Mouse (Mus musculus) heart, embryonic 13.5 days (tissue): ENCODE measurements around the gene Lrrc8c. TPM values are rescaled to one million over a fixed set of nuclear protein-coding genes. Genes with fewer than 3 reads are reported as not detected.

Source experiments
- ATAC-seq: fragments of 200-750 bp; cut with Nextera tagmentation; 2 replicates; pipeline ENCODE4 v1.8.0; 2017; ENCODE audit warnings: moderate TSS enrichment; ENCODE audit not compliant: insufficient number of reproducible peaks, low FRiP score, low TSS enrichment; ENCODE audit errors: extremely low read depth
- H3K27ac ChIP-seq: fragments of 300-500 bp; sonication (generic); replicated peaks from 2 replicates; pipeline ENCODE4 v1.5.1; 2015; ENCODE audit warnings: moderate library complexity, mild to moderate bottlenecking, inconsistent platforms
- H3K27me3 ChIP-seq: fragments of 300-500 bp; sonication (generic); replicated peaks from 2 replicates; pipeline ENCODE4 v1.6.1; 2015; ENCODE audit warnings: mild to moderate bottlenecking, inconsistent platforms
- H3K36me3 ChIP-seq: fragments of 300-500 bp; sonication (generic); 2 replicates; pipeline ENCODE4 v1.6.1; 2015; ENCODE audit warnings: mild to moderate bottlenecking, inconsistent platforms
- H3K4me1 ChIP-seq: fragments of 300-500 bp; sonication (generic); 2 replicates; pipeline ENCODE4 v1.6.1; 2015; ENCODE audit warnings: inconsistent platforms
- H3K4me2 ChIP-seq: fragments of 300-500 bp; sonication (generic); 2 replicates; pipeline ENCODE4 v1.6.1; 2015; ENCODE audit warnings: inconsistent platforms, mild to moderate bottlenecking, moderate library complexity
- H3K4me3 ChIP-seq: fragments of 300-500 bp; sonication (generic); 2 replicates; pipeline ENCODE4 v1.5.1; 2015; ENCODE audit warnings: moderate library complexity, mild to moderate bottlenecking, inconsistent platforms
- H3K9ac ChIP-seq: fragments of 300-500 bp; sonication (generic); 2 replicates; pipeline ENCODE4 v1.6.1; 2015; ENCODE audit warnings: inconsistent platforms, mild to moderate bottlenecking, moderate library complexity
- H3K9me3 ChIP-seq: fragments of 300-500 bp; sonication (generic); 2 replicates; pipeline ENCODE4 v1.6.1; 2016; ENCODE audit warnings: inconsistent platforms
- WGBS: fragments of 180-500 bp; shearing (Covaris S2); methylation state at CpG from one replicate; pipeline ENCODE4 v1.1.7; 2015; ENCODE audit warnings: mixed read lengths; 5-methylcytosine and 5-hydroxymethylcytosine counted together
- polyA plus RNA-seq: library from polyadenylated mRNA; unstranded; fragments of >200 nt; fragmentation: Nextera tagmentation; extraction: Ambion mirVana; gene quantifications from 2 replicates; pipeline ENCODE4 v1.2.1, GENCODE M21; 2015

The Lrrc8c gene
- polyA plus RNA-seq, 1 experiment from 2014 or later, result 18.3 TPM

DNA sequence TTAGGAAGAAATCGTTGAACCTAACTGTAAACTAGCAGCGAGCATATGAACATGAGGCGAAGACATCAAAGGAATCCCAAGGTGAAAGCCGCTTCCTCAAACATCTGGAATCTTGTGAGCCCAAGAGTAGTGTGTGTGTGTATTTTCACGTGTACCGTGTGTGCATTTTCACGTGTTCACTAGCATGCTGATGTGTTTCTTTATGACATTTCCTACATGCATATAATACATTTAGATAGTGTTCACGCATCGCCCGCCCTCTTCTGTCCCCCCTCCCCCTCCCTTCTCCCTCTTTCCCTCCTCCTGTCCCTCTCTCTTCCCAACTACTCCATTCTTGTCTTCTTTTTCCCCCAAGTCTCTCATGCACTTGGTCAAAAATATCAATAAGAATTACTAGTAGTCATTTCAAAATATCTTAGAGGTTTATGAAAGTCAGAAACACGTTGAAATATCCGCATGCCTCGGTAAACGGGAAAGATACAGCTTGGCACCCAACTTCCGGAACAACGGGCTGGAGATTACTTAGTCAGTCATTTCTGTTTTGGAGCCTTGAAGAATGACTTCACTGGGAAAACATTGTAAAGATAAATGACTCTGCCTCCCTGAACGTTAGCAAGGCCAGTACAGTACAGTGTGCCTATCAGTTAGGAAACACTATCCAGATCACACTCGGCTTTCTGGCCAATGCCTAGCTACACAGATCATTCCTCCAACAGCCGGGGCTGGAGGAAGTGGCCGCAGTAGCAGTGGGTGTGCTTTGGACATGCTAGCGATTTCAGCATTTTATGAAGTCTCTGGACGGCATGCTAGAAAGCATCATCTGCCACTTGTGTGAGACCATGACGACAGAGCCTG, 8.5 kb downstream of the Lrrc8c start:
- Histone ChIP-seq H3K4me2 (peak overlapping the region; percentile 64), H3K9ac (peak overlapping the region; percentile 47; the same call in 1 of the 2 replicates), H3K27ac (peak overlapping the region; percentile 85), H3K36me3 (peaks cover 25% of the 10 kb centered on the region), H3K4me1 (peaks cover 87% of the 10 kb centered on the region), H3K27me3 (no peaks in the 10 kb centered on the region), H3K4me3 (peak overlapping the region; percentile 31), H3K9me3 (no peaks in the 10 kb centered on the region)
- ATAC-seq, result peak; percentile 71; the same call in 1 of the 2 replicates
- 42% methylated on average over 23 of the region's 23 CpGs for WGBS

- WGBS, result 66% methylated on average over 6 of the region's 6 CpGs
- H3K27ac ChIP-seq, result peak overlapping the region; percentile 58; the same call in 1 of the 2 replicates
- peaks cover 58% of the 10 kb centered on the region for H3K4me1 ChIP-seq
- ATAC-seq, result no peak
- H3K4me3 ChIP-seq, result no peak overlapping the region
- H3K36me3 ChIP-seq, result peaks cover 26% of the 10 kb centered on the region
- no peaks in the 10 kb centered on the region for H3K9me3 ChIP-seq
- no peak overlapping the region for H3K4me2 ChIP-seq
- no peaks in the 10 kb centered on the region for H3K27me3 ChIP-seq
- H3K9ac ChIP-seq, result no peak overlapping the region
Measured at GRCm38 (mm10) chr5:105530576-105530975, 11.4 kb downstream of the Lrrc8c start.

- Histone ChIP-seq H3K4me2 (no peak overlapping the region), H3K27me3 (no peaks in the 10 kb centered on the region), H3K36me3 (peaks cover 65% of the 10 kb centered on the region), H3K4me3 (no peak overlapping the region), H3K27ac (no peak overlapping the region), H3K9ac (no peak overlapping the region), H3K4me1 (peaks cover 13% of the 10 kb centered on the region), H3K9me3 (no peaks in the 10 kb centered on the region)
- ATAC-seq, result no peak
- whole genome bisulfite sequencing, result 92% methylated on average over 3 of the region's 3 CpGs
Measured at GRCm38 (mm10) chr5:105535186-105535585, 16.0 kb downstream of the Lrrc8c start.

DNA sequence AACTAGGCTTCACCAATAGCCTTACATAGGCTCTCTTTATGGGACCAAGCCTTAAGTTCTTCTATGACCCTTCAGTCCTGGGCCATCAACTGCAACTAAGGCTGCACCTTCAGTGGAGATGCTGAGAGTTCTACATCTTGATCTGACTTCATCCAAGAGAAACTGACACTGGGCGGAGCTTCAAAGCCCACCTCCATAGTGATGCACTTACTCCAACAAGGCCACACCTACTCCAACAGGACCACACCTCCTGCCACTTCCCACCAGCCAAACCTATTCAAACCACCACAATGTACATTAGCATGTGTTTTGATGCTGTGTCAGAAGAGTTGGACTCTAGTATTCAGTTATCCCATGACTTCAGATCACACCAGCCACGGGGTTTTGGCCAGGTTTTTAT, 17.0 kb downstream of the Lrrc8c start:
- Histone ChIP-seq H3K27me3 (no peaks in the 10 kb centered on the region), H3K36me3 (peaks cover 75% of the 10 kb centered on the region), H3K27ac (no peak overlapping the region), H3K4me1 (peaks cover 3% of the 10 kb centered on the region), H3K4me2 (no peak overlapping the region), H3K9me3 (no peaks in the 10 kb centered on the region), H3K4me3 (no peak overlapping the region), H3K9ac (no peak overlapping the region)
- no peak for ATAC-seq
- WGBS, result 91% methylated on average over 2 of the region's 2 CpGs

- no peak overlapping the region for H3K4me3 ChIP-seq
- H3K9ac ChIP-seq, result no peak overlapping the region
- no peaks in the 10 kb centered on the region for H3K4me1 ChIP-seq
- H3K27me3 ChIP-seq, result no peaks in the 10 kb centered on the region
- no peak overlapping the region for H3K4me2 ChIP-seq
- H3K27ac ChIP-seq, result no peak overlapping the region
- no peak for ATAC-seq
- H3K36me3 ChIP-seq, result peaks cover 73% of the 10 kb centered on the region
- 90% methylated on average over 11 of the region's 11 CpGs for WGBS
- no peaks in the 10 kb centered on the region for H3K9me3 ChIP-seq
Measured at GRCm38 (mm10) chr5:105537101-105537723, 18.0 kb downstream of the Lrrc8c start.

DNA sequence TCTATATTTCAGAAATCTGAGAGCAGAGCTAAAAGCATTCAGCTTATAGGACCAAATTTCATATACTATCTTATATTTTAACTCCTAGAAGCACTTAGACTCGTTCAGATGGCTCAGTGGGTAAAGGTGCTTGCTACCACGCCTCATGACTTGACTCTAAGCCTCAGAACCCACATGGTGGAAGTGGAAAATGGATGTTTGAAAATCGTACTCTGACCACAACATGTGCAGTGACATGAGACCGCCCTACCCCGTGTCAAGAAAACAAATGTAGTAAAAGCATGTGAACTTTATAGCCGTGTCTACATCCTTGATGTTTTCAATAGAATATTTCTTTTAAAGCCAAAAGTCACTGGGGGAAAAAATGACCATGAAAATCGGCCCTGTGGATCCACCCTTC, 21.9 kb downstream of the Lrrc8c start:
- H3K9ac ChIP-seq, result no peak overlapping the region
- H3K27me3 ChIP-seq, result no peaks in the 10 kb centered on the region
- H3K4me3 ChIP-seq, result no peak overlapping the region
- ATAC-seq, result no peak
- peaks cover 84% of the 10 kb centered on the region for H3K36me3 ChIP-seq
- no peak overlapping the region for H3K4me2 ChIP-seq
- H3K27ac ChIP-seq, result no peak overlapping the region
- H3K4me1 ChIP-seq, result no peaks in the 10 kb centered on the region
- WGBS, result 86% methylated on average over 7 of the region's 7 CpGs
- H3K9me3 ChIP-seq, result no peaks in the 10 kb centered on the region

GRCm38 (mm10) chr5:105545126-105545525, 25.9 kb downstream of the Lrrc8c start:
- Histone ChIP-seq H3K4me2 (no peak overlapping the region), H3K9me3 (no peaks in the 10 kb centered on the region), H3K27me3 (no peaks in the 10 kb centered on the region), H3K9ac (no peak overlapping the region), H3K27ac (no peak overlapping the region), H3K4me3 (no peak overlapping the region), H3K36me3 (peaks cover 52% of the 10 kb centered on the region), H3K4me1 (peaks cover 23% of the 10 kb centered on the region)
- no peak for ATAC-seq
- 63% methylated on average over 3 of the region's 3 CpGs for WGBS

- Histone ChIP-seq H3K9me3 (no peaks in the 10 kb centered on the region), H3K4me2 (no peak overlapping the region), H3K4me1 (peaks cover 23% of the 10 kb centered on the region), H3K27me3 (no peaks in the 10 kb centered on the region), H3K36me3 (peaks cover 45% of the 10 kb centered on the region), H3K4me3 (no peak overlapping the region), H3K9ac (no peak overlapping the region), H3K27ac (no peak overlapping the region)
- WGBS, result 82% methylated on average over 4 of the region's 4 CpGs
- ATAC-seq, result no peak
Measured at GRCm38 (mm10) chr5:105547115-105547514, 27.9 kb downstream of the Lrrc8c start.

GRCm38 (mm10) chr5:105551808-105552207, 32.6 kb downstream of the Lrrc8c start:
- Histone ChIP-seq H3K4me3 (no peak overlapping the region), H3K9me3 (no peaks in the 10 kb centered on the region), H3K27me3 (no peaks in the 10 kb centered on the region), H3K27ac (no peak overlapping the region), H3K36me3 (peaks cover 29% of the 10 kb centered on the region), H3K4me2 (no peak overlapping the region), H3K9ac (no peak overlapping the region), H3K4me1 (peaks cover 16% of the 10 kb centered on the region)
- 63% methylated on average over 1 of the region's 1 CpGs for WGBS
- ATAC-seq, result no peak

GRCm38 (mm10) chr5:105556291-105556690, 37.1 kb downstream of the Lrrc8c start:
- no peak for ATAC-seq
- Histone ChIP-seq H3K36me3 (peaks cover 46% of the 10 kb centered on the region), H3K4me1 (no peaks in the 10 kb centered on the region), H3K4me3 (no peak overlapping the region), H3K4me2 (no peak overlapping the region), H3K27me3 (no peaks in the 10 kb centered on the region), H3K9ac (no peak overlapping the region), H3K27ac (no peak overlapping the region), H3K9me3 (no peaks in the 10 kb centered on the region)
- 90% methylated on average over 6 of the region's 6 CpGs for WGBS

- 95% methylated on average over 3 of the region's 3 CpGs for WGBS
- Histone ChIP-seq H3K4me2 (no peak overlapping the region), H3K36me3 (peaks cover 37% of the 10 kb centered on the region), H3K9ac (no peak overlapping the region), H3K9me3 (no peaks in the 10 kb centered on the region), H3K4me3 (no peak overlapping the region), H3K27me3 (no peaks in the 10 kb centered on the region), H3K4me1 (peaks cover 10% of the 10 kb centered on the region), H3K27ac (no peak overlapping the region)
- ATAC-seq, result no peak
Measured at GRCm38 (mm10) chr5:105557346-105557745, 38.2 kb downstream of the Lrrc8c start.
